Mouse (Mus musculus) midbrain, embryonic 10.5 days (tissue): ENCODE measurements at regions not wholly inside any gene's neighbourhood (a gene's known extent, or its start where the extent isn't known, plus 50 kb on each side); places are given as distances from the start of the nearest gene placed in this dataset.
A peak's percentile ranks its signal among the peaks of the same experiment; 100 is the strongest.
"Not testable (repeated sequence)": the region's sequence is repeated elsewhere in the genome, so short reads cannot be mapped to it uniquely, and the experiment has no call there.

Experiments
- DNase-seq: peaks from one replicate; pipeline ENCODE4 v3.0.0-alpha.2; 2017; ENCODE audit warnings: low spot score
- H3K27ac ChIP-seq: fragments of 300-500 bp; sonication (generic); replicated peaks from 2 replicates; pipeline ENCODE4 v1.5.1; 2016; ENCODE audit warnings: mild to moderate bottlenecking
- H3K27me3 ChIP-seq: fragments of 300-500 bp; sonication (generic); 2 replicates; pipeline ENCODE4 v1.6.1; 2016; ENCODE audit warnings: low read depth, mild to moderate bottlenecking; ENCODE audit not compliant: poor library complexity, severe bottlenecking
- H3K36me3 ChIP-seq: fragments of 300-500 bp; sonication (generic); 2 replicates; pipeline ENCODE4 v1.6.1; 2016; ENCODE audit warnings: mild to moderate bottlenecking, moderate library complexity
- H3K4me1 ChIP-seq: fragments of 300-500 bp; sonication (generic); 2 replicates; pipeline ENCODE4 v1.6.1; 2016
- H3K4me3 ChIP-seq: fragments of 300-500 bp; sonication (generic); 2 replicates; pipeline ENCODE4 v1.5.1; 2016; ENCODE audit warnings: mild to moderate bottlenecking, moderate library complexity
- H3K9me3 ChIP-seq: fragments of 300-500 bp; sonication (generic); replicated peaks from 2 replicates; pipeline ENCODE4 v1.6.1; 2016; ENCODE audit warnings: mild to moderate bottlenecking
- WGBS: fragments of 180-500 bp; shearing (Covaris S2); methylation state at CpG from one replicate; pipeline ENCODE4 v1.1.7; 2016; 5-methylcytosine and 5-hydroxymethylcytosine counted together

GRCm38 (mm10) chr15:53984006-53984405 lies 99.3 kb downstream of the Gm7489 start:
- not testable (repeated sequence) for H3K9me3 ChIP-seq, DNase-seq, H3K4me1 ChIP-seq, H3K4me3 ChIP-seq, H3K36me3 ChIP-seq, H3K27me3 ChIP-seq, H3K27ac ChIP-seq
- WGBS: 91% methylated on average over 15 of the region's 15 CpGs

GRCm38 (mm10) chr15:53989888-53990287 lies 105.2 kb downstream of the Gm7489 start:
- Histone ChIP-seq H3K4me1 (no peaks in the 10 kb centered on the region), H3K27me3 (no peaks in the 10 kb centered on the region), H3K4me3 (no peak overlapping the region), H3K27ac (no peak overlapping the region), H3K36me3 (no peaks in the 10 kb centered on the region), H3K9me3 (no peaks in the 10 kb centered on the region)
- WGBS: 79% methylated on average over 2 of the region's 2 CpGs
- no peak for DNase-seq

- WGBS: 84% methylated on average over 2 of the region's 2 CpGs
- no peak overlapping the region for H3K4me3 ChIP-seq
- no peak for DNase-seq
- H3K27me3 ChIP-seq: no peaks in the 10 kb centered on the region
- H3K36me3 ChIP-seq: no peaks in the 10 kb centered on the region
- no peak overlapping the region for H3K27ac ChIP-seq
- no peaks in the 10 kb centered on the region for H3K4me1 ChIP-seq
- no peaks in the 10 kb centered on the region for H3K9me3 ChIP-seq
These were observed 110.6 kb downstream of the Gm7489 start for GRCm38 (mm10) chr15:53995199-53995868.

GRCm38 (mm10) chr15:53998600-53999290 lies 114.0 kb downstream of the Gm7489 start:
- Histone ChIP-seq H3K36me3 (no peaks in the 10 kb centered on the region), H3K4me1 (no peaks in the 10 kb centered on the region), H3K27me3 (no peaks in the 10 kb centered on the region), H3K4me3 (no peak overlapping the region), H3K27ac (no peak overlapping the region), H3K9me3 (no peaks in the 10 kb centered on the region)
- 93% methylated on average over 6 of the region's 6 CpGs for WGBS
- DNase-seq: no peak

- DNase-seq: no peak
- H3K4me3 ChIP-seq: no peak overlapping the region
These were observed 149.1 kb downstream of the Gm7489 start for GRCm38 (mm10) chr15:54033756-54034155.

GRCm38 (mm10) chr15:54050711-54051110 lies 166.0 kb downstream of the Gm7489 start:
- H3K36me3 ChIP-seq: no peaks in the 10 kb centered on the region
- 91% methylated on average over 2 of the region's 2 CpGs for WGBS

More at GRCm38 (mm10) chr15:54033756-54034155, 149.1 kb downstream of the Gm7489 start:
- Histone ChIP-seq H3K4me1 (no peaks in the 10 kb centered on the region), H3K36me3 (no peaks in the 10 kb centered on the region), H3K27me3 (no peaks in the 10 kb centered on the region), H3K9me3 (no peaks in the 10 kb centered on the region), H3K27ac (no peak overlapping the region)
- WGBS: 88% methylated on average over 5 of the region's 5 CpGs

GRCm38 (mm10) chr15:54070005-54070634 lies 185.4 kb downstream of the Gm7489 start:
- peak; percentile 69 for DNase-seq
- H3K4me3 ChIP-seq: no peak overlapping the region
- no peaks in the 10 kb centered on the region for H3K27me3 ChIP-seq
- H3K9me3 ChIP-seq: no peaks in the 10 kb centered on the region
- 50% methylated on average over 9 of the region's 9 CpGs for WGBS
- no peaks in the 10 kb centered on the region for H3K36me3 ChIP-seq
- no peaks in the 10 kb centered on the region for H3K4me1 ChIP-seq
- H3K27ac ChIP-seq: no peak overlapping the region

More at GRCm38 (mm10) chr15:54050711-54051110, 166.0 kb downstream of the Gm7489 start:
- no peaks in the 10 kb centered on the region for H3K9me3 ChIP-seq
- H3K27ac ChIP-seq: no peak overlapping the region
- no peak overlapping the region for H3K4me3 ChIP-seq
- no peaks in the 10 kb centered on the region for H3K4me1 ChIP-seq
- no peaks in the 10 kb centered on the region for H3K27me3 ChIP-seq
- no peak for DNase-seq

GRCm38 (mm10) chr15:54071732-54072131 lies 187.0 kb downstream of the Gm7489 start:
- Histone ChIP-seq H3K27ac (no peak overlapping the region), H3K9me3 (no peaks in the 10 kb centered on the region), H3K27me3 (no peaks in the 10 kb centered on the region), H3K4me1 (no peaks in the 10 kb centered on the region), H3K36me3 (no peaks in the 10 kb centered on the region), H3K4me3 (no peak overlapping the region)
- no peak for DNase-seq
- 89% methylated on average over 8 of the region's 8 CpGs for WGBS

- Histone ChIP-seq H3K27ac (no peak overlapping the region), H3K36me3 (no peaks in the 10 kb centered on the region), H3K4me1 (peaks cover 7% of the 10 kb centered on the region; the same call in 1 of the 2 replicates), H3K9me3 (no peaks in the 10 kb centered on the region), H3K4me3 (no peak overlapping the region), H3K27me3 (no peaks in the 10 kb centered on the region)
- WGBS: 98% methylated on average over 1 of the region's 1 CpGs
- no peak for DNase-seq
These were observed 206.6 kb downstream of the Gm7489 start for GRCm38 (mm10) chr15:54091301-54091700.

GRCm38 (mm10) chr15:54092386-54092785 lies 207.7 kb downstream of the Gm7489 start:
- WGBS: 90% methylated on average over 3 of the region's 3 CpGs
- no peak overlapping the region for H3K4me3 ChIP-seq
- no peak for DNase-seq
- no peaks in the 10 kb centered on the region for H3K36me3 ChIP-seq
- H3K9me3 ChIP-seq: no peaks in the 10 kb centered on the region
- H3K27me3 ChIP-seq: no peaks in the 10 kb centered on the region
- H3K4me1 ChIP-seq: peaks cover 7% of the 10 kb centered on the region; the same call in 1 of the 2 replicates
- H3K27ac ChIP-seq: no peak overlapping the region

- Histone ChIP-seq H3K27me3 (no peaks in the 10 kb centered on the region), H3K4me1 (no peaks in the 10 kb centered on the region), H3K36me3 (no peaks in the 10 kb centered on the region), H3K27ac (no peak overlapping the region), H3K4me3 (no peak overlapping the region), H3K9me3 (no peaks in the 10 kb centered on the region)
- no peak for DNase-seq
- WGBS: 84% methylated on average over 2 of the region's 2 CpGs
These were observed 212.8 kb downstream of the Gm7489 start for GRCm38 (mm10) chr15:54097498-54097897.

- H3K27ac ChIP-seq: no peak overlapping the region
- no peaks in the 10 kb centered on the region for H3K4me1 ChIP-seq
- no peaks in the 10 kb centered on the region for H3K9me3 ChIP-seq
- 57% methylated on average over 2 of the region's 2 CpGs for WGBS
- H3K27me3 ChIP-seq: no peaks in the 10 kb centered on the region
- no peaks in the 10 kb centered on the region for H3K36me3 ChIP-seq
- H3K4me3 ChIP-seq: no peak overlapping the region
- no peak for DNase-seq
These were observed 227.7 kb downstream of the Gm7489 start for GRCm38 (mm10) chr15:54112406-54112805.

- Histone ChIP-seq H3K9me3 (no peaks in the 10 kb centered on the region), H3K27ac (no peak overlapping the region), H3K4me1 (no peaks in the 10 kb centered on the region), H3K27me3 (no peaks in the 10 kb centered on the region), H3K4me3 (no peak overlapping the region), H3K36me3 (no peaks in the 10 kb centered on the region)
- 81% methylated on average over 5 of the region's 5 CpGs for WGBS
- DNase-seq: no peak
These were observed 229.4 kb downstream of the Gm7489 start for GRCm38 (mm10) chr15:54114096-54114512.
